Mouse (Mus musculus) CH12F3 (cell line): ENCODE data around the gene Trpc5.

Experiments used
- in situ Hi-C: fragments of 300-500 bp; cut with MboI; formaldehyde crosslinking; loops from 2 replicates; pipeline ENCODE4 v1.14.3; 2020; ENCODE audit warnings: low sequenced_read_pairs

Trpc5 gene

DNA sequence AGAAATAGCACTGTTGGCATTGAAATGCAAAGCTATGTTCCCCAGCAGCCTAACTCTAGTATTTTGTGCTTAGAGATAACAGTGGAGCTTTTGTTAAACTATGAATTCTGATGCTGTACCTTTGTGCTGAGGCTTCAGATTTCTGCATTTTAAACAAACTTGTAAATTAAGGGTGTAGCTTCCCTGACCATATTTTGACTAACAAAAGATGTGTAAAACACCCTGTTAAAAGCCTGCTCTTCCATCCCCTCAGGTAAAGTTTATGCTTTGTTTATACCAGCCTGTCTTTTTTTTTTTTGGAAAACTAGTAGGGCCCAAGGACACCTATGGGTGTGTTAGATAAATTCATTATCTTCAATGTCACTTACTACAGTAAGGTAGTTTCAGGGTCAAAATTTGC, 350.0 kb downstream of the Trpc5 start:
- in situ Hi-C loops, result no loop called here

DNA sequence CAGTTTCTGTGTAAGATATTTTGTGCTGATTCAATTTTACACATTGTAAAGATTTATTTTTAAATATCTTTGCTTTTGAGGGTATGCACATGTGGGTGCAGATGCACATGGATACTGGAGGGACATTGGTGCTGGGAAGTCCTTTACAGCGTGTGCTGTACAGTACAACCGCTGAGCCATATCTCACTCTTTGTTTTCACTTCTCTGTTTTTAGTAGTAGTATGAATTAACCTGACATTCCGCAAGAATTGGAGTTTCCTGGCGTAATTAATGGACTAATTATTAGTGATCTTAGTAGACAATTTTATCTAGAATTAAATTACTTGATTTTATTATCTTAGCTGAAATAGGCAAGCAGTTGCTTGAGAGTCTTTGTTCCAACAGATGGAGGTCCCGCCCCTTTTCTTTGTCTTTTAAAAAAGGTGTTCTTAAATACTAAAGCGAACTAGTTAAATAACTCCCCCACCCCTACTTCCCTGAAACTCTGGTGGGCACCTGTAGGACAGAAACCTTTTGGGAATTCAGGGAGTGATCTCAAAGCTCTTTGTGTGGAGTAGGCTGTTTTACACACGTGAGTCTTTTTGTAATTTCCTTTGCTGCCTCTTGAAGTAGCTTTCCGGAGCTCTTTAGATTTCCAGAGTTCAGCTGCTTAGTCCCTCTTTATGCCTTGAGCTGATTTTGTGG, 352.5 kb downstream of the Trpc5 start:
- in situ Hi-C loops, result no loop called here
